Mouse (Mus musculus): ENCODE measurements around the gene Cmip. TPM values are rescaled to one million over a fixed set of nuclear protein-coding genes. Genes with fewer than 3 reads are reported as not detected.

Cmip gene
- polyA plus RNA-seq, 1 experiment from 2014 or later = 13.7 TPM

GRCm38 (mm10) chr8:117236531-117236930 is 20.3 kb upstream of the Cmip start:
- H3K9ac ChIP-seq (ENCODE audit: low read length) = no peak overlapping the region
- ATAC-seq (ENCODE audit: insufficient read depth, low FRiP score) = no peak
- WGBS = 95% methylated on average over 4 of the region's 4 CpGs

GRCm38 (mm10) chr8:117240326-117240725 is 16.5 kb upstream of the Cmip start:
- no peaks in the 10 kb centered on the region for H3K4me1 ChIP-seq (ENCODE audit: control insufficient read depth, insufficient read depth, low read length)
- ATAC-seq (ENCODE audit: insufficient read depth, low FRiP score) = no peak
- no peaks in the 10 kb centered on the region; the same call in 1 of the 2 replicates for H3K27me3 ChIP-seq (ENCODE audit: control insufficient read depth, insufficient read depth, low read length)
- no peak overlapping the region for H3K4me3 ChIP-seq (replicated peaks; ENCODE audit: low read length)
- no peak overlapping the region for H3K9ac ChIP-seq (ENCODE audit: low read length)
- H3K9me3 ChIP-seq (replicated peaks; ENCODE audit: control insufficient read depth, low read length) = no peaks in the 10 kb centered on the region
- no peaks in the 10 kb centered on the region for H3K36me3 ChIP-seq (ENCODE audit: control insufficient read depth, insufficient read depth, low read length)
- H3K4me2 ChIP-seq (ENCODE audit: low read depth, low read length) = no peak overlapping the region
- WGBS = 80% methylated on average over 5 of the region's 5 CpGs
- H3K27ac ChIP-seq (ENCODE audit: low read length) = no peak overlapping the region

More at GRCm38 (mm10) chr8:117236531-117236930, 20.3 kb upstream of the Cmip start:
- Histone ChIP-seq H3K27ac (ENCODE audit: low read length) (no peak overlapping the region), H3K4me1 (ENCODE audit: control insufficient read depth, insufficient read depth, low read length) (no peaks in the 10 kb centered on the region), H3K4me2 (ENCODE audit: low read depth, low read length) (no peak overlapping the region), H3K4me3 (replicated peaks; ENCODE audit: low read length) (no peak overlapping the region), H3K27me3 (ENCODE audit: control insufficient read depth, insufficient read depth, low read length) (no peaks in the 10 kb centered on the region; the same call in 1 of the 2 replicates), H3K9me3 (replicated peaks; ENCODE audit: control insufficient read depth, low read length) (no peaks in the 10 kb centered on the region), H3K36me3 (ENCODE audit: control insufficient read depth, insufficient read depth, low read length) (no peaks in the 10 kb centered on the region)

GRCm38 (mm10) chr8:117240841-117241494 is 15.9 kb upstream of the Cmip start:
- no peak overlapping the region for H3K4me3 ChIP-seq (replicated peaks; ENCODE audit: low read length)
- H3K4me2 ChIP-seq (ENCODE audit: low read depth, low read length) = no peak overlapping the region
- no peaks in the 10 kb centered on the region for H3K9me3 ChIP-seq (replicated peaks; ENCODE audit: control insufficient read depth, low read length)
- no peak overlapping the region for H3K9ac ChIP-seq (ENCODE audit: low read length)
- H3K27me3 ChIP-seq (ENCODE audit: control insufficient read depth, insufficient read depth, low read length) = no peaks in the 10 kb centered on the region; the same call in 1 of the 2 replicates
- no peaks in the 10 kb centered on the region for H3K4me1 ChIP-seq (ENCODE audit: control insufficient read depth, insufficient read depth, low read length)
- H3K27ac ChIP-seq (ENCODE audit: low read length) = no peak overlapping the region
- WGBS = 70% methylated on average over 5 of the region's 5 CpGs
- ATAC-seq (ENCODE audit: insufficient read depth, low FRiP score) = no peak
- H3K36me3 ChIP-seq (ENCODE audit: control insufficient read depth, insufficient read depth, low read length) = no peaks in the 10 kb centered on the region

- Histone ChIP-seq H3K9me3 (replicated peaks; ENCODE audit: control insufficient read depth, low read length) (no peaks in the 10 kb centered on the region), H3K9ac (ENCODE audit: low read length) (no peak overlapping the region), H3K4me2 (ENCODE audit: low read depth, low read length) (no peak overlapping the region), H3K36me3 (ENCODE audit: control insufficient read depth, insufficient read depth, low read length) (no peaks in the 10 kb centered on the region), H3K4me3 (replicated peaks; ENCODE audit: low read length) (no peak overlapping the region), H3K4me1 (ENCODE audit: control insufficient read depth, insufficient read depth, low read length) (no peaks in the 10 kb centered on the region), H3K27me3 (ENCODE audit: control insufficient read depth, insufficient read depth, low read length) (no peaks in the 10 kb centered on the region; the same call in 1 of the 2 replicates), H3K27ac (ENCODE audit: low read length) (no peak overlapping the region)
- ATAC-seq (ENCODE audit: insufficient read depth, low FRiP score) = no peak
- WGBS = 46% methylated on average over 3 of the region's 3 CpGs
Observed at GRCm38 (mm10) chr8:117241848-117242247, 15.0 kb upstream of the Cmip start.

GRCm38 (mm10) chr8:117242286-117242685 is 14.6 kb upstream of the Cmip start:
- Histone ChIP-seq H3K9me3 (replicated peaks; ENCODE audit: control insufficient read depth, low read length) (no peaks in the 10 kb centered on the region), H3K4me1 (ENCODE audit: control insufficient read depth, insufficient read depth, low read length) (no peaks in the 10 kb centered on the region)

GRCm38 (mm10) chr8:117244601-117245000 is 12.3 kb upstream of the Cmip start:
- Histone ChIP-seq H3K36me3 (ENCODE audit: control insufficient read depth, insufficient read depth, low read length) (no peaks in the 10 kb centered on the region), H3K4me3 (replicated peaks; ENCODE audit: low read length) (no peak overlapping the region)
- WGBS = 57% methylated on average over 6 of the region's 6 CpGs

More at GRCm38 (mm10) chr8:117242286-117242685, 14.6 kb upstream of the Cmip start:
- Histone ChIP-seq H3K27ac (ENCODE audit: low read length) (no peak overlapping the region), H3K4me3 (replicated peaks; ENCODE audit: low read length) (no peak overlapping the region), H3K36me3 (ENCODE audit: control insufficient read depth, insufficient read depth, low read length) (no peaks in the 10 kb centered on the region), H3K4me2 (ENCODE audit: low read depth, low read length) (no peak overlapping the region), H3K9ac (ENCODE audit: low read length) (no peak overlapping the region), H3K27me3 (ENCODE audit: control insufficient read depth, insufficient read depth, low read length) (no peaks in the 10 kb centered on the region; the same call in 1 of the 2 replicates)
- whole genome bisulfite sequencing = 70% methylated on average over 6 of the region's 6 CpGs
- ATAC-seq (ENCODE audit: insufficient read depth, low FRiP score) = no peak

GRCm38 (mm10) chr8:117248341-117248740 is 8.5 kb upstream of the Cmip start:
- Histone ChIP-seq H3K27me3 (ENCODE audit: control insufficient read depth, insufficient read depth, low read length) (no peaks in the 10 kb centered on the region), H3K9ac (ENCODE audit: low read length) (no peak overlapping the region), H3K4me1 (ENCODE audit: control insufficient read depth, insufficient read depth, low read length) (no peaks in the 10 kb centered on the region), H3K9me3 (replicated peaks; ENCODE audit: control insufficient read depth, low read length) (no peaks in the 10 kb centered on the region), H3K36me3 (ENCODE audit: control insufficient read depth, insufficient read depth, low read length) (no peaks in the 10 kb centered on the region), H3K4me3 (replicated peaks; ENCODE audit: low read length) (no peak overlapping the region), H3K4me2 (ENCODE audit: low read depth, low read length) (no peak overlapping the region), H3K27ac (ENCODE audit: low read length) (no peak overlapping the region)
- no peak for ATAC-seq (ENCODE audit: insufficient read depth, low FRiP score)
- WGBS = 63% methylated on average over 11 of the region's 11 CpGs

More at GRCm38 (mm10) chr8:117244601-117245000, 12.3 kb upstream of the Cmip start:
- no peak overlapping the region for H3K4me2 ChIP-seq (ENCODE audit: low read depth, low read length)
- H3K27me3 ChIP-seq (ENCODE audit: control insufficient read depth, insufficient read depth, low read length) = no peaks in the 10 kb centered on the region
- H3K4me1 ChIP-seq (ENCODE audit: control insufficient read depth, insufficient read depth, low read length) = no peaks in the 10 kb centered on the region
- H3K27ac ChIP-seq (ENCODE audit: low read length) = no peak overlapping the region
- 0 out of 2 replicates have a peak, but pooled peaks have one; percentile 60 for ATAC-seq (ENCODE audit: insufficient read depth, low FRiP score)
- H3K9me3 ChIP-seq (replicated peaks; ENCODE audit: control insufficient read depth, low read length) = no peaks in the 10 kb centered on the region
- H3K9ac ChIP-seq (ENCODE audit: low read length) = no peak overlapping the region

- Histone ChIP-seq H3K9ac (ENCODE audit: low read length) (no peak overlapping the region), H3K4me2 (ENCODE audit: low read depth, low read length) (no peak overlapping the region), H3K27ac (ENCODE audit: low read length) (no peak overlapping the region), H3K4me3 (replicated peaks; ENCODE audit: low read length) (no peak overlapping the region), H3K9me3 (replicated peaks; ENCODE audit: control insufficient read depth, low read length) (no peaks in the 10 kb centered on the region), H3K4me1 (ENCODE audit: control insufficient read depth, insufficient read depth, low read length) (no peaks in the 10 kb centered on the region), H3K27me3 (ENCODE audit: control insufficient read depth, insufficient read depth, low read length) (no peaks in the 10 kb centered on the region), H3K36me3 (ENCODE audit: control insufficient read depth, insufficient read depth, low read length) (no peaks in the 10 kb centered on the region)
- ATAC-seq (ENCODE audit: insufficient read depth, low FRiP score) = no peak
- 54% methylated on average over 7 of the region's 7 CpGs for WGBS
Observed at GRCm38 (mm10) chr8:117251086-117251681, 5.7 kb upstream of the Cmip start.

GRCm38 (mm10) chr8:117252650-117253049 is 4.2 kb upstream of the Cmip start:
- no peaks in the 10 kb centered on the region for H3K27me3 ChIP-seq (ENCODE audit: control insufficient read depth, insufficient read depth, low read length)
- no peak for ATAC-seq (ENCODE audit: insufficient read depth, low FRiP score)
- no peak overlapping the region for H3K4me3 ChIP-seq (replicated peaks; ENCODE audit: low read length)
- 83% methylated on average over 8 of the region's 8 CpGs for WGBS
- H3K9ac ChIP-seq (ENCODE audit: low read length) = no peak overlapping the region
- no peak overlapping the region for H3K27ac ChIP-seq (ENCODE audit: low read length)
- H3K9me3 ChIP-seq (replicated peaks; ENCODE audit: control insufficient read depth, low read length) = no peaks in the 10 kb centered on the region
- H3K4me2 ChIP-seq (ENCODE audit: low read depth, low read length) = no peak overlapping the region
- H3K36me3 ChIP-seq (ENCODE audit: control insufficient read depth, insufficient read depth, low read length) = no peaks in the 10 kb centered on the region
- no peaks in the 10 kb centered on the region for H3K4me1 ChIP-seq (ENCODE audit: control insufficient read depth, insufficient read depth, low read length)
